Mouse (Mus musculus) neutrophil, adult 65 days (primary cell): Measurements from ENCODE around the gene Pih1h3b. TPM values are rescaled to one million over a fixed set of nuclear protein-coding genes. Genes with fewer than 3 reads are reported as not detected.

Experiments
- total RNA-seq: library from RNA; stranded (reverse); gene quantifications from 2 replicates; pipeline ENCODE4 v1.2.4, GENCODE M21; 2023

Pih1h3b gene
- total RNA-seq: not detected in 2 replicates

GRCm38 (mm10) chrX:140062135-140062975 lies at the start of gene Pih1h3b, which contains the start of gene Nup62cl:
Gene Pih1h3b, plus strand, starts transcription at chrX:140062879.
Gene Nup62cl, minus strand, starts transcription at chrX:140062712.

Other genes with a start within 250 kb of the Pih1h3b start
- gene Morc4, start 191.2 kb upstream of the Pih1h3b start, total RNA-seq: 0.28 TPM in 1 of 2 replicates, not detected in the other
- 10.9 and 12.3 TPM in 2 replicates for gene Rbm41, start 64.3 kb upstream of the Pih1h3b start, total RNA-seq
- gene Nup62cl, start 167 bp upstream of the Pih1h3b start, total RNA-seq: not detected in 2 replicates